Mouse (Mus musculus): ENCODE data around the gene Mybpc2. TPM values are rescaled to one million over a fixed set of nuclear protein-coding genes. Genes with fewer than 3 reads are reported as not detected.

Mybpc2 gene
- polyA plus RNA-seq, 1 experiment: not detected

- peaks cover 5% of the 10 kb centered on the region for H3K4me1 ChIP-seq (ENCODE audit: control insufficient read depth, insufficient read depth, low read length)
- no peak overlapping the region for H3K4me3 ChIP-seq (ENCODE audit: insufficient read depth, low read length)
- H3K27ac ChIP-seq (ENCODE audit: insufficient read depth, low read depth, low read length): no peak overlapping the region
- TF ChIP-seq CTCF (IDR thresholded peaks at IDR 0.05; ENCODE audit: low read depth, low read length) (no peak), POLR2A (IDR thresholded peaks at IDR 0.05; ENCODE audit: borderline replicate concordance, low read depth, low read length) (no peak)
These were observed 57.6 kb downstream of the Mybpc2 start for GRCm38 (mm10) chr7:44466888-44467311.

- TF ChIP-seq CTCF (IDR thresholded peaks at IDR 0.05; ENCODE audit: low read depth, low read length) (no peak), POLR2A (IDR thresholded peaks at IDR 0.05; ENCODE audit: borderline replicate concordance, low read depth, low read length) (no peak)
- Histone ChIP-seq H3K27ac (ENCODE audit: insufficient read depth, low read depth, low read length) (no peak overlapping the region), H3K4me3 (ENCODE audit: insufficient read depth, low read length) (no peak overlapping the region), H3K4me1 (ENCODE audit: control insufficient read depth, insufficient read depth, low read length) (peaks cover 5% of the 10 kb centered on the region)
These were observed 58.2 kb downstream of the Mybpc2 start for GRCm38 (mm10) chr7:44466006-44466887.

GRCm38 (mm10) chr7:44465111-44465510, 59.3 kb downstream of the Mybpc2 start, which contains the start of gene Aspdh:
TSS of gene Aspdh (plus strand) at chr7:44465391.
- no peak within 1 kb of the TSS for H3K4me3 ChIP-seq (ENCODE audit: insufficient read depth, low read length)
- peaks cover 5% of the 10 kb centered on the region for H3K4me1 ChIP-seq (ENCODE audit: control insufficient read depth, insufficient read depth, low read length)
- no peak within 1 kb of the TSS for H3K27ac ChIP-seq (ENCODE audit: insufficient read depth, low read depth, low read length)
- TF ChIP-seq CTCF (IDR thresholded peaks at IDR 0.05; ENCODE audit: low read depth, low read length): no peak
- TF ChIP-seq POLR2A (IDR thresholded peaks at IDR 0.05; ENCODE audit: borderline replicate concordance, low read depth, low read length): no peak

GRCm38 (mm10) chr7:44464511-44464910, 59.9 kb downstream of the Mybpc2 start:
- peaks cover 5% of the 10 kb centered on the region for H3K4me1 ChIP-seq (ENCODE audit: control insufficient read depth, insufficient read depth, low read length)
- no peak overlapping the region for H3K27ac ChIP-seq (ENCODE audit: insufficient read depth, low read depth, low read length)
- H3K4me3 ChIP-seq (ENCODE audit: insufficient read depth, low read length): no peak overlapping the region
- no peak for TF ChIP-seq CTCF (IDR thresholded peaks at IDR 0.05; ENCODE audit: low read depth, low read length)
- no peak for TF ChIP-seq POLR2A (IDR thresholded peaks at IDR 0.05; ENCODE audit: borderline replicate concordance, low read depth, low read length)

- Histone ChIP-seq H3K27ac (ENCODE audit: insufficient read depth, low read depth, low read length) (no peak overlapping the region), H3K4me1 (ENCODE audit: control insufficient read depth, insufficient read depth, low read length) (peaks cover 2% of the 10 kb centered on the region), H3K4me3 (ENCODE audit: insufficient read depth, low read length) (no peak overlapping the region)
- TF ChIP-seq POLR2A (IDR thresholded peaks at IDR 0.05; ENCODE audit: borderline replicate concordance, low read depth, low read length) (no peak), CTCF (IDR thresholded peaks at IDR 0.05; ENCODE audit: low read depth, low read length) (no peak)
These were observed 60.8 kb downstream of the Mybpc2 start for GRCm38 (mm10) chr7:44463556-44464225.

- Histone ChIP-seq H3K4me3 (ENCODE audit: insufficient read depth, low read length) (no peak overlapping the region), H3K27ac (ENCODE audit: insufficient read depth, low read depth, low read length) (no peak overlapping the region), H3K4me1 (ENCODE audit: control insufficient read depth, insufficient read depth, low read length) (no peaks in the 10 kb centered on the region)
- TF ChIP-seq CTCF (IDR thresholded peaks at IDR 0.05; ENCODE audit: low read depth, low read length) (no peak), POLR2A (IDR thresholded peaks at IDR 0.05; ENCODE audit: borderline replicate concordance, low read depth, low read length) (no peak)
These were observed 61.4 kb downstream of the Mybpc2 start for GRCm38 (mm10) chr7:44463056-44463425.

GRCm38 (mm10) chr7:44462218-44463055, 62.0 kb downstream of the Mybpc2 start:
- TF ChIP-seq POLR2A (IDR thresholded peaks at IDR 0.05; ENCODE audit: borderline replicate concordance, low read depth, low read length) (no peak), CTCF (IDR thresholded peaks at IDR 0.05; ENCODE audit: low read depth, low read length) (no peak)
- Histone ChIP-seq H3K27ac (ENCODE audit: insufficient read depth, low read depth, low read length) (no peak overlapping the region), H3K4me1 (ENCODE audit: control insufficient read depth, insufficient read depth, low read length) (no peaks in the 10 kb centered on the region), H3K4me3 (ENCODE audit: insufficient read depth, low read length) (no peak overlapping the region)

- no peak overlapping the region for H3K4me3 ChIP-seq (ENCODE audit: insufficient read depth, low read length)
- H3K27ac ChIP-seq (ENCODE audit: insufficient read depth, low read depth, low read length): no peak overlapping the region
- no peaks in the 10 kb centered on the region for H3K4me1 ChIP-seq (ENCODE audit: control insufficient read depth, insufficient read depth, low read length)
- TF ChIP-seq CTCF (IDR thresholded peaks at IDR 0.05; ENCODE audit: low read depth, low read length) (no peak), POLR2A (IDR thresholded peaks at IDR 0.05; ENCODE audit: borderline replicate concordance, low read depth, low read length) (no peak)
These were observed 62.8 kb downstream of the Mybpc2 start for GRCm38 (mm10) chr7:44461503-44462217.
